Mouse (Mus musculus) heart, adult 2 months (tissue): ENCODE results near the gene Myof.

Source experiments
- CTCF ChIP-seq: fragments of 200-600 bp; IDR thresholded peaks from 2 replicates; pipeline ENCODE4 v1.8.1; 2022; ENCODE audit warnings: antibody characterized with exemption, mild to moderate bottlenecking, moderate library complexity
- EP300 ChIP-seq: fragments of 200-500 bp; IDR thresholded peaks from 2 replicates; pipeline ENCODE4 v1.6.1; 2011; ENCODE audit warnings: low read depth, low read length, control low read depth; ENCODE audit not compliant: insufficient read depth
- POLR2A ChIP-seq: fragments of 200-500 bp; IDR thresholded peaks from 2 replicates; pipeline ENCODE4 v1.6.1; 2011; ENCODE audit warnings: mild to moderate bottlenecking, low read depth, low read length, control low read depth; ENCODE audit not compliant: insufficient read depth

DNA sequence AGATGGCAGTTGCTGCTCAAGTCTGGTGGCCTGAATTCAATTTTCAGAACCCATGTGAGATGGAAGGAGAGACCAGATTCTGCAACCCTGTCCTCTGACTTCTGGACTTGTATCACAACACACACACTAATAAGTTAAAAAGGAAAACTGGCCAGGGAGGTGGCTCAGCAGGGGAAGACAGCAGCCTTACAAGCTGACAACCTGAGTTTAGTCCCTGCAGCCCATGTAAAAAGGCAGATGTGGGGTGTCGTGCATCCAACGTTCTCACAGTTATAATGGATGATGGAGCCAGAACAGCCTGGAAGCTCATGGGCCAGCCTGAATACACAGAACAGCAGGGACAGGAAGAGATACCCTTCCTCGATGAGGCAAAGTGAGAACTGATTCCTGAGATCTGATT lies 38.0 kb upstream of the Myof start:
- TF ChIP-seq POLR2A (no peak), EP300 (no peak), CTCF (no peak)
